Mouse (Mus musculus) common myeloid progenitor, adult 5-6 weeks (primary cell): ENCODE measurements around the gene Dnah17. TPM values are rescaled to one million over a fixed set of nuclear protein-coding genes. Genes with fewer than 3 reads are reported as not detected.
A peak's percentile ranks its signal among the peaks of the same experiment; 100 is the strongest.

ENCODE experiments used
- ATAC-seq: replicated peaks from 2 replicates; pipeline ENCODE4 v1.8.0; 2016; ENCODE audit warnings: low read depth, mild to moderate bottlenecking, moderate TSS enrichment, inconsistent platforms; ENCODE audit not compliant: poor library complexity, severe bottlenecking
- total RNA-seq: library from RNA; stranded (forward); fragments of 200-1000, 187-1606 nt; gene quantifications from 2 replicates; pipeline ENCODE4 v1.2.3, GENCODE M21; 2017

Gene Dnah17
- total RNA-seq, 1 experiment from 2014 or later, result not detected

- ATAC-seq, result no peak
These were observed 96.0 kb downstream of the Dnah17 start for GRCm38 (mm10) chr11:118034395-118034794.

GRCm38 (mm10) chr11:118031134-118031533 is 99.3 kb downstream of the Dnah17 start:
- no peak for ATAC-seq

GRCm38 (mm10) chr11:118029170-118029569 is 101.3 kb downstream of the Dnah17 start:
- no peak for ATAC-seq

GRCm38 (mm10) chr11:118024111-118024510 is 106.3 kb downstream of the Dnah17 start:
- no peak for ATAC-seq

GRCm38 (mm10) chr11:118023475-118023874 is 107.0 kb downstream of the Dnah17 start:
- no peak for ATAC-seq

GRCm38 (mm10) chr11:118021806-118022205 is 108.6 kb downstream of the Dnah17 start:
- ATAC-seq, result peak; percentile 92

- ATAC-seq, result no peak
These were observed 112.1 kb downstream of the Dnah17 start for GRCm38 (mm10) chr11:118018328-118018727.

GRCm38 (mm10) chr11:118015381-118016145 is 114.9 kb downstream of the Dnah17 start:
- peak; percentile 61 for ATAC-seq

GRCm38 (mm10) chr11:118014391-118014995 is 115.9 kb downstream of the Dnah17 start:
- ATAC-seq, result no peak

- ATAC-seq, result no peak
These were observed 117.1 kb downstream of the Dnah17 start for GRCm38 (mm10) chr11:118013339-118013738.

GRCm38 (mm10) chr11:118012595-118012994 is 117.8 kb downstream of the Dnah17 start:
- no peak for ATAC-seq

- ATAC-seq, result no peak
These were observed 120.4 kb downstream of the Dnah17 start for GRCm38 (mm10) chr11:118009865-118010571.

- no peak for ATAC-seq
These were observed 121.6 kb downstream of the Dnah17 start for GRCm38 (mm10) chr11:118008843-118009242.

GRCm38 (mm10) chr11:118008144-118008805 is 122.2 kb downstream of the Dnah17 start:
- ATAC-seq, result no peak

GRCm38 (mm10) chr11:118007460-118008143 is 122.8 kb downstream of the Dnah17 start:
- ATAC-seq, result no peak

GRCm38 (mm10) chr11:118004217-118004616 is 126.2 kb downstream of the Dnah17 start:
- ATAC-seq, result no peak

- no peak for ATAC-seq
These were observed 126.7 kb downstream of the Dnah17 start for GRCm38 (mm10) chr11:118003718-118004117.

GRCm38 (mm10) chr11:118003176-118003575 is 127.3 kb downstream of the Dnah17 start:
- ATAC-seq, result no peak

- peak; percentile 68 for ATAC-seq
These were observed 129.7 kb downstream of the Dnah17 start for GRCm38 (mm10) chr11:118000565-118001215.
